Mouse (Mus musculus): Measurements from ENCODE around the gene Snip1. TPM values are rescaled to one million over a fixed set of nuclear protein-coding genes. Genes with fewer than 3 reads are reported as not detected.
A peak's percentile ranks its signal among the peaks of the same experiment; 100 is the strongest.

Snip1 gene
- polyA plus RNA-seq, 1 experiment from 2014 or later, result 13.5 TPM

GRCm38 (mm10) chr4:125122431-125123278 lies 56.2 kb downstream of the Snip1 start:
- H3K27me3 ChIP-seq, result no peaks in the 10 kb centered on the region
- ChIA-PET CTCF (interaction anchor here (1.3 kb wide), 1 partner anchor 8 kb away, joined by 4 read pairs; no protein-coding TSS in a partner anchor), POLR2A (interaction anchor here (0.6 kb wide), 1 partner anchor 1191 kb away, joined by 3 read pairs; no protein-coding TSS in a partner anchor)
- DNase-seq (ENCODE audit: low read depth, low spot score) (no peak), ATAC-seq (peak; percentile 61)
- in situ Hi-C loops (cut with MboI; ENCODE audit: low pct_unique_long_range_greater_than_20kb), result no loop called here
- no peak for TF ChIP-seq CTCF (IDR thresholded peaks at IDR 0.05)

- POLR2A ChIA-PET, result interaction anchor here (0.6 kb wide), 1 partner anchor 1191 kb away, joined by 3 read pairs; no protein-coding TSS in a partner anchor
- in situ Hi-C loops (cut with MboI; ENCODE audit: low pct_unique_long_range_greater_than_20kb), result no loop called here
- ATAC-seq (no peak), DNase-seq (ENCODE audit: low read depth, low spot score) (no peak)
- no peaks in the 10 kb centered on the region for H3K27me3 ChIP-seq
- TF ChIP-seq CTCF (IDR thresholded peaks at IDR 0.05), result no peak
- CTCF ChIA-PET, result interaction anchor here (1.3 kb wide), 1 partner anchor 9 kb away, joined by 4 read pairs; no protein-coding TSS in a partner anchor
These were observed 56.8 kb downstream of the Snip1 start for GRCm38 (mm10) chr4:125123279-125123671.

Other genes starting within 250 kb of the Snip1 start
- 38.1 TPM for gene Yrdc, start 216.0 kb upstream of the Snip1 start, polyA plus RNA-seq (2021)
- 53.9 TPM for gene 1110065P20Rik, start 215.5 kb upstream of the Snip1 start, polyA plus RNA-seq (2021)
- not detected for gene Maneal, start 204.5 kb upstream of the Snip1 start, polyA plus RNA-seq (2021)
- gene Epha10, start 185.8 kb upstream of the Snip1 start, polyA plus RNA-seq (2021), result not detected
- gene 9930104L06Rik, start 129.6 kb upstream of the Snip1 start, polyA plus RNA-seq (2021), result 8.9 TPM
- 42.9 TPM for gene Cdca8, start 127.4 kb upstream of the Snip1 start, polyA plus RNA-seq (2021)
- gene Rspo1, start 80.2 kb upstream of the Snip1 start, polyA plus RNA-seq (2021), result not detected
- gene Gnl2, start 50.1 kb upstream of the Snip1 start, polyA plus RNA-seq (2021), result 41.6 TPM
- 0.14 TPM for gene Dnali1, start 969 bp upstream of the Snip1 start, polyA plus RNA-seq (2021)
- 22.3 TPM for gene Meaf6, start 18.5 kb downstream of the Snip1 start, polyA plus RNA-seq (2021)
- gene Zc3h12a, start 61.2 kb downstream of the Snip1 start, polyA plus RNA-seq (2021), result 5.7 TPM

Data from Patski (cell line).